Mouse (Mus musculus) left cerebral cortex, adult 2 months (tissue): ENCODE data around the gene Lif. TPM values are rescaled to one million over a fixed set of nuclear protein-coding genes. Genes with fewer than 3 reads are reported as not detected.

Experiments
- DNase-seq, 2 experiments: peaks; one replicate each; pipeline ENCODE4 v3.0.0; 2021 to 2022; ENCODE audit warnings: low spot score in 2 of 2, mixed read lengths in 1 of 2; ENCODE audit errors: extremely low spot score in 1 of 2
- H3K27ac ChIP-seq: fragments of 200-600 bp; 2 replicates; pipeline ENCODE4 v1.8.1; 2022
- H3K4me3 ChIP-seq: fragments of 200-600 bp; 2 replicates; pipeline ENCODE4 v1.8.1; 2022
- CTCF ChIP-seq: fragments of 200-600 bp; IDR thresholded peaks from 2 replicates; pipeline ENCODE4 v1.8.1; 2022; ENCODE audit warnings: antibody characterized with exemption, mild to moderate bottlenecking, moderate library complexity
- intact Hi-C: fragments of 180-260 bp; cut with DNase I; formaldehyde crosslinking; loops from one replicate; pipeline ENCODE4 v1.15.1; 2025
- long read RNA-seq, 2 experiments: library from polyadenylated mRNA; stranded (forward); transcript quantifications; one replicate each; pipeline ENCODE4 v2.0.0; 2021; ENCODE audit warnings: borderline mapping rate in 2 of 2
- total RNA-seq, 2 experiments: library from RNA; stranded (reverse); gene quantifications; 2 replicates each; pipeline ENCODE4 v1.2.3; 2021

Gene Lif
- 1 to 10 TPM in 1 of 2 experiments, under 1 TPM in 1; 0.70 to 1.2 TPM for total RNA-seq
- long read RNA-seq, experiment 1 = 0 reads
- long read RNA-seq, experiment 2, partial matches to known transcripts = 0 of 1 reads
- long read RNA-seq, experiment 2, other reads (novel, unspliced or antisense) = 0 of 1 reads

DNA sequence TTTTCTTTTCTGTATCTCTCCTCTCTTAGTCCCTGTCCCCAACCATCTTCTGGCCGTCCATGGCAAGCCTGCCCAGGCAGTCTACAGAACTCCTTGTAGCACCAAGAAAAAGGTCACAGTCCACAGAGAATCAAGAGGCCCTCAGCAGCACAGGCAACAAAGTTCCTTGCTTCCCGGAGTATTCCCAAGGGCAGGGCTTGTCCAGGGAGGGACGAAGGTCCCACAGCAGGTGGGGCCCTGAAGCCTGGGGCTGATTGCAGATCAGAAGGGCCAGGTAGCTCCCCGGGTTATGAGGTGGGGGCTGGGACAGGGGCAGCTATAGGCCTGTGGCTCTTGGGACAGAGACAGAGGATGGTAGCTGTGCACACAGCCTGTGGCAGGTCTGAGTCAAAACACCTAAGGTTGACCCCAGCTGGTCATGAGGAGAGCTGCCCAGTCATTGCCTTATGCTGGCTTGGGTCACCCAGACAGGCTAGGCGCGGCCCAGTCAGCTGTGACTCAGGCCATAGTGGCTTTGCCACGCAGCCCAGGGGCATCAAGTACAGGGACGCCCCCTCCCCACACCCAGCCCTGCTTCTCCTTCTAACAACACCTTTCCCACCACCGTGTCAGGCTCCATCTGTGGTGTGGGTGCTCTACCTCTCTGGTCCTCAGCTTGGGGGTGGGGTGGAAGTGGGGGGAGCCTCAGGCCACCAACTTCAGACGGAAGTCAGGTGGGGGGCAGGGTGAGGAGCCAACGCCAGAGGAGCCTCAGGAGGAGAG is at the start of gene Lif:
TSS of gene Lif (plus strand) at position 712 of the 762 bp plus-strand sequence.
- intact Hi-C loops = no loop called here
- TF ChIP-seq CTCF = no peak
- Histone ChIP-seq H3K27ac (no peak within 1 kb of the TSS), H3K4me3 (no peak within 1 kb of the TSS)
- DNase-seq = no peak

DNA sequence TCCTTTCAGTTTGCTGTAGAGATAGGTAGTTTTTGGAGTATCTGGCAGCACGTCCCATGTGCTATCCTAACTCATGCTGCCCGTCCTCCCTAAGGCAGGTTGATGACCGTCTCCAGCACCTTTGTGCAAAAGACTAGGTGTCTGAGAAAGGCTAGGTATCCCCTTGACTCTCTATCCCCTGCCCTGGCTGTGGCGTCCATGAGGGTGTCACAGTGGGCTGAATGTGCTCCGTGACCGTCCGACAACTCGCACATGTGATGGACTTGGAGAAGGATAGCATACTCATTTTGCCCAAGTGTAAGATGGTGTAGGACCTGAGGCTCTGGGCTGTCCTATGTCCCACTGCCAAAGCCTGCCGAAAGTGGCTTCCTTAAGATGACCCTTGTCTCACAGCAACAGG is 49.7 kb upstream of the Lif start:
- TF ChIP-seq CTCF = no peak
- DNase-seq = no peak
- intact Hi-C loops = no loop called here
- H3K4me3 ChIP-seq = no peak overlapping the region
- H3K27ac ChIP-seq = no peak overlapping the region

GRCm38 (mm10) chr11:4209556-4209955 is 47.8 kb upstream of the Lif start:
- Histone ChIP-seq H3K27ac (no peak overlapping the region), H3K4me3 (no peak overlapping the region)
- intact Hi-C loops = no loop called here
- no peak for DNase-seq
- TF ChIP-seq CTCF = peak; percentile 38

GRCm38 (mm10) chr11:4210786-4211185 is 46.6 kb upstream of the Lif start:
- Histone ChIP-seq H3K4me3 (no peak overlapping the region), H3K27ac (no peak overlapping the region)
- no peak for TF ChIP-seq CTCF
- intact Hi-C loops = loop anchor here (10.0 kb wide), 1 partner anchor 206 kb away; no protein-coding TSS in a partner anchor
- no peak for DNase-seq

DNA sequence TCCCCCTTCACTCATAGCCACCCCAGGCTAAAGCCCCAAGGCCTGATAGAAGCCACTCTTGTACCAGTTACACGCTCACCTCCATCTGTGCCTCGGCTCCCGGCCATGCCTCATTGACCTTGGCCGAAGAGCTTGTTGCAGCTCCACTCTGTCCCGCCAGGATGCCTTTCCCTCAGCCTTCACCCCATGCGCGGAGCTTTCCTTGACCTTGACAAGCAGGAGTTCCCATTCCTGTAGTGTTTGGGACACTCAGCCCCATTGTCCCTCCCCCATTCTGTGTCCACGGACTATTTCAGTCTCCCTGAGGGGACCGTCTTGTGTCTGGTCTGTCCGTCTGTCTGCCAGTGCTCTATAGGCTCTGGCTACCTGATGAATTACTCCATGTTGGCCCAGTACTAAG is 44.2 kb upstream of the Lif start:
- TF ChIP-seq CTCF = no peak
- no peak for DNase-seq
- Histone ChIP-seq H3K4me3 (no peak overlapping the region), H3K27ac (no peak overlapping the region)
- intact Hi-C loops = loop anchor here (10.0 kb wide), 1 partner anchor 208 kb away; no protein-coding TSS in a partner anchor

DNA sequence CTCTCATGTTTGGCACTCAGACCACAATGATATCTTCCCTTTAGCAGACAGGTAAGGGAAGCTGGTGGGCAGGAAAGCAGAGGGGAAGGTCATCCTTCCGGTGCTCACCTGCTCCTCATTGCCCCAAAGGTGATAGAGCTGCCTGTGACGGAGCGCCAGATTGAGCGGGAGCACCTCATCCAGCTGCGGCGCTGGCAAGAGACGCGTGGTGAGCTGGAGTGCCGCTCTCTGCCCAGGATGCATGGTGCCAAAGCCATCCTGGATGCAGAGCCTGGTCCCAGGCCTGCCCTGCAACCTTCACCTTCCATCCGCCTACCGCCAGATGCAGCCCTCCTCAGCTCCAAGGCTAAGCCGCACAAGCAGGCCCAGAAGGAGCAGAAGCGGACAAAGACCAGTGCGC is 42.8 kb upstream of the Lif start:
- DNase-seq = no peak
- H3K4me3 ChIP-seq = no peak overlapping the region
- no peak for TF ChIP-seq CTCF
- no peak overlapping the region for H3K27ac ChIP-seq
- intact Hi-C loops = loop anchor here (10.0 kb wide), 1 partner anchor 210 kb away; no protein-coding TSS in a partner anchor

GRCm38 (mm10) chr11:4215061-4215460 is 42.3 kb upstream of the Lif start:
- no peak overlapping the region for H3K4me3 ChIP-seq
- H3K27ac ChIP-seq = no peak overlapping the region; the same call in 1 of the 2 replicates
- no peak for DNase-seq
- no peak for TF ChIP-seq CTCF
- intact Hi-C loops = loop anchor here (10.0 kb wide), 1 partner anchor 210 kb away; no protein-coding TSS in a partner anchor

DNA sequence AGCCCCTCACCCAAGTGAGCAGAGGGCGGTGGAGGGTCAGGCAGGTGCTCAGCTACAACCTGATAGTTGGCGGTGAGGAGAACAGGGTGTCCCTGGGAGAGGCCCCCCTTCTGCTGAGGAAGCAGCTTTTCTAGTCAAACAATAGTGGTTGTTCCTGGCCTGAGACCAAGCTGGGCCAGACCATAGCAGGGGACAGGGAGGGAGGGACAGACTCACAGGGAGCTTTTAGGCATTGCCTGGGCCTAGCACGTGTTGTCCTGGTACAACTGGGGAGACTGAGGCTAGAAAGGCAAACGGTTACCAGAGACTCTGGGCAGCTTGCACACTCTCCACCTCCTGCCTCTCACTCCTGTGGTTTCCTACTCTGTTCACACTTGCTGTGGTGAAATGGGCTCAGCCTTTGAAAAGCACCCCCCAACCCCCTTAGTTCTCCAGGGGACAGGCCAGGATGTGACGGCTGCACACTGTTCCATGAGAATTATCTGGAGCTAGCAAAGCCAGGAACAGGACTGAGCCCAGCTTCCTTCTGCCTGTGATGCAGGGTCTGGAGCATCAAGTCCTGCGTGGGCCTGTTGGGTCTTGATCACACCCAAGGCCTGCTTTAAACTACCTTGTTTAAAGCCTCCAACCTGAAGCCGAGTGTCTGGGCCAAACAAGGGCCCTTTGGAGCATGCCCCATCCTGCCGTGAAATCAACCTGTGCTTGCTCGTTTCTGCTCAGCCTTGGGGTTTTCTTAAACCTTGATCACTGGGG is 40.9 kb upstream of the Lif start:
- TF ChIP-seq CTCF = no peak
- H3K4me3 ChIP-seq = no peak overlapping the region
- DNase-seq = no peak
- intact Hi-C loops = loop anchor here (10.0 kb wide), 1 partner anchor 212 kb away; no protein-coding TSS in a partner anchor
- H3K27ac ChIP-seq = peak overlapping the region; percentile 58

- no peak for TF ChIP-seq CTCF
- peak within 1 kb of the TSS; percentile 46 for H3K4me3 ChIP-seq
- peak within 1 kb of the TSS; percentile 84 for H3K27ac ChIP-seq
- DNase-seq = peak; percentile 61 to 68
- intact Hi-C loops = loop anchor here (10.0 kb wide), 1 partner anchor 213 kb away; no protein-coding TSS in a partner anchor
Observed at GRCm38 (mm10) chr11:4217914-4218629, 39.3 kb upstream of the Lif start, which contains the start of gene Castor1. Castor1 (plus strand) TSS chr11:4218225.

DNA sequence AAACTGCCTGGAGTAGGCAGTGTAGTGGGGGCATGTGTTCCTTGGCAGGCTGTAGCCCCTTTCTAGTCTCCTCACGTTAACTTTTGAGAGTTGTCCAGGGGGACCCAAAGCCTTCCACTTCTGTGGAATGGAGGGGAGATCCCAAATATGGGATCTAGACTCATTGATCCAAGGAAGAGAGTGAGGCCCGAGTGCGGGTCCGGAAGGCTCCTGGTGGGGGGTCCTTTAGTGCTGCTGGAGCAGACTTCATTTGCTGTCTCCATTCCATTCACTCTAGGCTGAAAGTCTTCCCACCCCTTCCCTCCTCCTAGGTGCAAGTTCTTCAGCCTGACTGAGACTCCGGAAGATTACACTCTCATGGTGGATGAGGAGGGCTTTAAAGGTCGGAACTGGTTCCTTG is 38.7 kb upstream of the Lif start:
- DNase-seq = no peak
- intact Hi-C loops = loop anchor here (1.0 to 10.0 kb wide), 4 partner anchors 40 to 214 kb away; partner anchors contain the start of genes Ccdc157, Rnf215 and Sf3a1
- Histone ChIP-seq H3K27ac (peak overlapping the region; percentile 84), H3K4me3 (peak overlapping the region; percentile 46)
- TF ChIP-seq CTCF = no peak

GRCm38 (mm10) chr11:4219317-4219751 is 38.0 kb upstream of the Lif start:
- intact Hi-C loops = loop anchor here (1.0 to 10.0 kb wide), 4 partner anchors 39 to 215 kb away; partner anchors contain the start of genes Ccdc157, Rnf215 and Sf3a1
- TF ChIP-seq CTCF = peak; percentile 83
- no peak overlapping the region for H3K4me3 ChIP-seq
- DNase-seq = peak; percentile 71 to 72
- peak overlapping the region; percentile 84 for H3K27ac ChIP-seq
